ENCODE assay signal across 1 mouse cellular context in the genomic region with DNA sequence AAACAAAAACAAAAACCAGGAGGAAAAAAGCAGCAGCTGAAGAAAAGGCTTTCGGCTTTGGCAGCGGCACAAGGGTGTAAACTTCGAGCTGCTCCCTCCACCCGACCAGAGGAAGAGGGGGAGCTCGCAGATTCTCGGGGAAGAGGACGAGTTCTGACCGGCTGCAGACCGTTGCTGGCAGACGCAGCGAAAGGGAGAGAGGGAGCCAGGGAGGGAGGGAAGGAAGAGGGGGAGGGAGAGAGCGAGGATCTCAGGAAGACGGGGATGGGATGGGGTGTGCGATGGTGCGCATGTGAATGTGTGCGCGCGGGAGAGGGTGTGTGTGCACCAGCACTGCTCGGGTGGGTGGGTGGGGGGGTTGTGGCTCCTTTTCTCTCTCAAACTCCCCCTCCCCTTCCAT.
TF ChIP-seq lines count a peak whose summit lies in the region.

No protein-coding gene starts in this region.

TF ChIP-seq in CH12.LX, 34 proteins besides CTCF, POLR2A, EP300 and RAD21:
- TF ChIP-seq SMC3 (IDR thresholded peaks at IDR 0.05; ENCODE audit: low read depth, low read length): no peak
- no peak for TF ChIP-seq MAX (IDR thresholded peaks at IDR 0.05; ENCODE audit: low read length)
- no peak for TF ChIP-seq SIN3A (IDR thresholded peaks at IDR 0.05; ENCODE audit: low read length)
- TF ChIP-seq E2F4 (IDR thresholded peaks at IDR 0.05; ENCODE audit: insufficient replicate concordance, low read depth, low read length): no peak
- TF ChIP-seq POLR2AphosphoS2 (IDR thresholded peaks at IDR 0.05; ENCODE audit: low read depth, low read length): no peak
- TF ChIP-seq TBP (conservative IDR thresholded peaks at IDR 0.05; ENCODE audit: low read depth, low read length): no peak
- TF ChIP-seq MAZ (IDR thresholded peaks at IDR 0.05; ENCODE audit: low read depth, low read length): no peak
- no peak for TF ChIP-seq BHLHE40 (IDR thresholded peaks at IDR 0.05; ENCODE audit: low read depth, low read length)
- TF ChIP-seq MEF2A (IDR thresholded peaks at IDR 0.05; ENCODE audit: borderline replicate concordance, low read depth, low read length): no peak
- TF ChIP-seq CHD2 (IDR thresholded peaks at IDR 0.05; ENCODE audit: low read length): no peak
- no peak for TF ChIP-seq ETS1 (conservative IDR thresholded peaks at IDR 0.05; ENCODE audit: low read depth, low read length)
- TF ChIP-seq TCF12 (IDR thresholded peaks at IDR 0.05; ENCODE audit: low read depth, low read length): no peak
- no peak for TF ChIP-seq NRF1 (IDR thresholded peaks at IDR 0.05; ENCODE audit: low read depth, low read length)
- TF ChIP-seq MAFK (IDR thresholded peaks at IDR 0.05; ENCODE audit: insufficient replicate concordance, low read length): no peak
- no peak for TF ChIP-seq JUND (conservative IDR thresholded peaks at IDR 0.05; ENCODE audit: low read depth, low read length)
